In the genomic region with DNA sequence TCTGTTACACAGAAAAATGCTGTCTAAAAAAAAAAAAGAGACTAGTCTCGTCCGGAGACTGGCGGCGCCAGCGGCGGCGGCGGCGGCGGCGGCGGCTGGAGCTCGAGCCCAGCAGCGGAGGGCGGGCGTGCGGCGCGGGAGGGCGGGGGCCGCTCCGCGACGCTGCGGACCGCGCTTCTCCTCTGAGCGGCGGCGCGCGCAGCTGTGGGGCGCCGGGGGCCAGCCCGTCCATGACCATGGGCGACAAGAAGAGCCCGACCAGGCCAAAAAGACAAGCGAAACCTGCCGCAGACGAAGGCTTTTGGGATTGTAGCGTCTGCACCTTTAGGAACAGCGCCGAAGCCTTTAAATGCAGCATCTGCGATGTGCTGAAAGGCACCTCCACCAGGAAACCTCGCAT, we compare ENCODE assay signal across 6 mouse cellular contexts.
DNase-seq lines count a peak whose midpoint lies in the region; ATAC-seq lines count a peak whose summit lies in the region.

No protein-coding gene starts in this region.

- peak; percentile 59 for ATAC-seq in erythroid progenitor cell, adult 5-6 weeks (replicated peaks; ENCODE audit: low FRiP score, poor library complexity, severe bottlenecking)
- peak; percentile 46 for ATAC-seq in megakaryocyte progenitor cell, adult 5-6 weeks (replicated peaks; ENCODE audit: poor library complexity)
- 0 out of 2 replicates have a peak, but pooled peaks have one; percentile 47 for ATAC-seq in monocyte, adult 5-6 weeks (replicated peaks; ENCODE audit: insufficient number of reproducible peaks, low FRiP score, low TSS enrichment, poor library complexity, severe bottlenecking)

- peak; percentile 2 for DNase-seq in NIH3T3 (ENCODE audit: low read depth)
- peak; percentile 2 to 5 for DNase-seq in adrenal gland, postnatal 36 days
- DNase-seq in kidney, postnatal 10 days = peak; percentile 4

Comparison
In these comparisons a context has a peak if more than half of its experiments do, and no peak if none do; other contexts are left out.
1. Peak in every context shown above with its lines: DNase-seq and ATAC-seq.